Mouse (Mus musculus): ENCODE measurements around the gene Acot3.
"Not testable (repeated sequence)": the region's sequence is repeated elsewhere in the genome, so short reads cannot be mapped to it uniquely, and the experiment has no call there.

The Acot3 gene

GRCm38 (mm10) chr12:84044045-84044444, 7.9 kb upstream of the Acot3 start:
- no peak for DNase-seq

- no peak for DNase-seq
Measured at GRCm38 (mm10) chr12:84046906-84047305, 5.0 kb upstream of the Acot3 start.

- DNase-seq, result not testable (repeated sequence)
Measured at GRCm38 (mm10) chr12:84050744-84051143, 1.2 kb upstream of the Acot3 start.

GRCm38 (mm10) chr12:84052609-84053008, 665 bp downstream of the Acot3 start:
- DNase-seq, result no peak

- peak in 1 of 2 experiments; percentile 26 for DNase-seq
Measured at GRCm38 (mm10) chr12:84053173-84053572, 1.2 kb downstream of the Acot3 start.

- DNase-seq, result peak; percentile 23 to 30
Measured at GRCm38 (mm10) chr12:84053679-84054391, 1.9 kb downstream of the Acot3 start.

- peak; percentile 15 to 28 for DNase-seq
Measured at GRCm38 (mm10) chr12:84060946-84061345, 9.0 kb downstream of the Acot3 start.

- DNase-seq, result no peak
Measured at GRCm38 (mm10) chr12:84062336-84062735, 10.4 kb downstream of the Acot3 start.

- DNase-seq, result peak in 1 of 2 experiments; percentile 15
Measured at GRCm38 (mm10) chr12:84063228-84063627, 11.3 kb downstream of the Acot3 start.

GRCm38 (mm10) chr12:84063833-84064232, 11.9 kb downstream of the Acot3 start:
- DNase-seq, result no peak

GRCm38 (mm10) chr12:84064621-84065020, 12.7 kb downstream of the Acot3 start:
- DNase-seq, result no peak

- DNase-seq, result no peak
Measured at GRCm38 (mm10) chr12:84067752-84068151, 15.8 kb downstream of the Acot3 start.

GRCm38 (mm10) chr12:84068296-84068695, 16.4 kb downstream of the Acot3 start:
- DNase-seq, result no peak

- no peak for DNase-seq
Measured at GRCm38 (mm10) chr12:84068986-84069385, 17.0 kb downstream of the Acot3 start, which contains the start of gene Acot5. Acot5 (plus strand) TSS chr12:84069325.

GRCm38 (mm10) chr12:84069582-84069981, 17.6 kb downstream of the Acot3 start:
- DNase-seq, result peak; percentile 26 to 58

GRCm38 (mm10) chr12:84071696-84072095, 19.8 kb downstream of the Acot3 start:
- no peak for DNase-seq

GRCm38 (mm10) chr12:84077371-84077990, 25.5 kb downstream of the Acot3 start:
- DNase-seq, result no peak

- DNase-seq, result no peak
Measured at GRCm38 (mm10) chr12:84083842-84084241, 31.9 kb downstream of the Acot3 start.

- no peak for DNase-seq
Measured at GRCm38 (mm10) chr12:84084581-84084980, 32.6 kb downstream of the Acot3 start.

GRCm38 (mm10) chr12:84094666-84095065, 42.7 kb downstream of the Acot3 start:
- DNase-seq, result not testable (repeated sequence)

- DNase-seq, result no peak
Measured at GRCm38 (mm10) chr12:84099605-84100004, 47.7 kb downstream of the Acot3 start.

GRCm38 (mm10) chr12:84100071-84100470, 48.1 kb downstream of the Acot3 start:
- DNase-seq, result no peak

- peak; percentile 46 to 67 for DNase-seq
Measured at GRCm38 (mm10) chr12:84100604-84101492, 48.9 kb downstream of the Acot3 start, which contains the start of gene Acot6. Acot6 (plus strand) TSS chr12:84100654.
